Mouse (Mus musculus) c-Kit-positive CD71-positive TER-119-negative erythroid progenitor cells, embryonic 14.5 days (primary cell): ENCODE data around the gene Fndc4.

Experiments used
- DNase-seq: peaks from one replicate; pipeline ENCODE4 v3.0.0-alpha.2; 2013; ENCODE audit warnings: low read depth

Fndc4 gene

DNA sequence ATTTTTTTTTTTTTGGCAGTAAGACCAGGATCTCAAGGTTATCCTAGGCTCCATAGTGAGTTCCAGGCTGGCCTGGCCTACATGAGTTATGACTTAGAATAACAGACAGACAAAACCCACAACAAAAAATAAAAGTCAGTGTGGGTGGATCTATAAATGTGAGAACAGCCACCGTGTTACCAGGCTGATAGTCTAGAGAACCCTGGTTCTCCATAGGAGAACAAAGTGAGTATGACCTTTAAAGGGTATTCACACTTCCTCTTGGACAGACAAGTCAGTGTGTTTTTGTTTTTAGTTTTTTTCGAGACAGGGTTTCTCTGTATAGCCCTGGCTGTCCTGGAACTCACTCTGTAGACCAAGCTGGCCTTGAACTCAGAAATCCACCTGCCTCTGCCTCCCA is 39.9 kb downstream of the Fndc4 start:
- DNase-seq, result no peak

DNA sequence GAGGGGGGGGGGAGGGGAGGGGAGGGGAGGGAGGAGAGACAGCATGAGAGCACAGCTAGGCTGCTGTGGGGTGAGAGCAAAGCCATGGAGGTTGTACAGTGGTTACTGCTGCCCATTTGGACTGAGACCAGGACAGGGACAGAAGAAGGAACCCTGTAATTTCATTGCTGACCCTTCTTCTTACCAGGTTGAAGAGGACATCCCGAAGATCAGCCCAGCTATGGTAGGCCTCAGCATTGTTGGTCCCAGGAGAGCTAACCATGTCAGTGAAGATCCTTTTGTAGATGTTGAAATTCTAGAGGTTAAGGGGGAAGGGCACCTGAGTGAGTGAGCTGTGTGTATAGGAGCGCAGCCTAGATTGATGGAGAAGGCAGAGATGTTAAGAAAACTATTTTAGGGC is 40.5 kb downstream of the Fndc4 start:
- no peak for DNase-seq

- DNase-seq, result no peak
Measured at GRCm38 (mm10) chr5:31254901-31255300, 41.0 kb downstream of the Fndc4 start.

- no peak for DNase-seq
Measured at GRCm38 (mm10) chr5:31254452-31254851, 41.4 kb downstream of the Fndc4 start.

GRCm38 (mm10) chr5:31253806-31254205 is 42.1 kb downstream of the Fndc4 start:
- no peak for DNase-seq

DNA sequence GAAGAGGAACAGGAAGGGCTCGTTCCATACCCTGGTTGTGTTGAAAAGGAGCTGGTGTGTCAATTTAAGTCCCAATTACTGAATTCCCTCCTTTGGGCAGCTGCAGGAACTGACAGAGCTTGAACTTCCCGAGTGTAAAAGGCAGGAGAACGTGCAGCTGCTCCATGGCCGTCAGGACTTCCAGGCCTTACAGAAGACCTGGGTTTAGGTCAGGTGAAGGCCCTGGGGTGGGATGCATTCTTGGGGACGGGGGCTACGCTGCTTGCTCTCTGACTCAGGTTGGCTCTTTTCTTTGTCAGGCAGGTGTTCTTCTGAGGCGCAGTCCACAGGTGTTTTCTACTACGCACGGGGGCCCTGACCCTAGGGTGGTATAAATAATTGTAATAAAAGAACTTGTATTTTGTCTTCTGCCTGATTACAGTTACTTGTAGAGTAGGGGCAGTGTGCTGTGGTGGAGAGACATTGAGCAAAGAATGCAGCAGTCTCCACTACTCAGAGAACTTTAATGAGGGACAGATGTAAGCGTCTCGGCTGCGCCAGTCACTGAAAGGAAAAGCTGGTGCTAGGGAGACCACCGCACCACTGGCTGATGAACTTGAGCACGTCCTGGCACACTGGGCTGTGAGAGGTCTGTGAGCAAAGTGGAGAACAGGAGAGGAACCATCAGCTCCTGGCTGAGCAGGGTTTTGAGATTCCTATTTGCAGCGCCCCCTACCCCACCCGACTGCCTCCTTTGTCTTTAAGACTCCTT is 42.9 kb downstream of the Fndc4 start:
- DNase-seq, result no peak

DNA sequence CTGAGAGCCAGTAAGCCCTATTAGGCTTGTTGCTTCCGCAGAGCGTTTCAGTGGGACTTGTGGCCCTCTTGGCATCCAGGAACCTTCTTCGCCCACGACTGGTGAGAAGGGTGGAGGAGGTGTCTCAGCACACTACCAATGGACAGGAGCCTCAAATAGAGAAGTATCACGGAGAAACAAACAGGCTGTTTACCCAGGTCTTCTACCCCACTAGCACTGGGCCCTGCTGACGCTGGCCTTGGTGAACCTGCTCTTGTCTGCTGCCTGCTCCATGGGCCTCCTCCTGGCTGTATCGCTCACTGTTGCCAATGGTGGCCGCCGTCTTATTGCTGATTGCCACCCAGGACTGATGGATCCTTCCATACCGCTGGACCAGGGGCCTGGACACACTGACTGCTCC is 43.7 kb downstream of the Fndc4 start:
- no peak for DNase-seq

DNA sequence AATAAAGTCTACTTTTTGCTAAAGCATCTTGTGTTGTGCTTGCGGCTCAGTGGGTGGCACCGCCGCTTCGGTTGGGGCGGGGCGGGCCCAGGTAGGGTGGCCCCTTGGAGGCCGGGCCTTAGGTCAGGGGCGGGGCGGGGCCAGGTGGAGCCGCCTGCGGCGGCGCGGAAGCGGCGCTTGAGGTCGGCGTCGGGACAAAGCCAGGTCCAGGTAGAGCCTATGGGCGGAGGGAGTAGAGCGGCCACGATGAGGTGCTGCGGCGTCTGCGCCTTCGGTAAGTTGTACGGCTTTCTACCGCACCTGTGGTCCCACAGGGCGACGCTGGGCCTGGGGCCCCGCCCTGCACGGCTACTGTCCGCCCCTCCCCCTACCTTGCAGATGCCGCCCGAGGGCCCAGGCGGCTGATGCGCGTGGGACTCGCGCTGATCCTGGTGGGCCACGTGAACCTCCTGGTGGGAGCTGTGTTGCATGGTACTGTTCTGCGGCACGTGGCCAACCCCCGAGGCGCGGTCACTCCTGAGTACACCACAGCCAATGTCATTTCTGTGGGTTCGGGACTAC is 44.3 kb downstream of the Fndc4 start, which contains the start of gene Krtcap3:
Gene Krtcap3, plus strand, starts transcription at position 151 of the 561 bp plus-strand sequence.
- no peak for DNase-seq

- no peak for DNase-seq
Measured at GRCm38 (mm10) chr5:31250716-31251115, 45.2 kb downstream of the Fndc4 start.
